Mouse (Mus musculus) layer of hippocampus, postnatal 10 days (tissue): ENCODE data around the gene Kcnb1. TPM values are rescaled to one million over a fixed set of nuclear protein-coding genes. Genes with fewer than 3 reads are reported as not detected.
"Not testable (repeated sequence)": the region's sequence is repeated elsewhere in the genome, so short reads cannot be mapped to it uniquely, and the experiment has no call there.

Experiments used
- DNase-seq, 2 experiments: peaks; one replicate each; pipeline ENCODE4 v3.0.0; 2021; ENCODE audit warnings: low spot score in 2 of 2
- total RNA-seq, 2 experiments: library from RNA; stranded (reverse); gene quantifications; 2 replicates each; pipeline ENCODE4 v1.2.3; 2021

The Kcnb1 gene
- total RNA-seq, 2 experiments from 2014 or later = 57.1 to 59.2 TPM

DNA sequence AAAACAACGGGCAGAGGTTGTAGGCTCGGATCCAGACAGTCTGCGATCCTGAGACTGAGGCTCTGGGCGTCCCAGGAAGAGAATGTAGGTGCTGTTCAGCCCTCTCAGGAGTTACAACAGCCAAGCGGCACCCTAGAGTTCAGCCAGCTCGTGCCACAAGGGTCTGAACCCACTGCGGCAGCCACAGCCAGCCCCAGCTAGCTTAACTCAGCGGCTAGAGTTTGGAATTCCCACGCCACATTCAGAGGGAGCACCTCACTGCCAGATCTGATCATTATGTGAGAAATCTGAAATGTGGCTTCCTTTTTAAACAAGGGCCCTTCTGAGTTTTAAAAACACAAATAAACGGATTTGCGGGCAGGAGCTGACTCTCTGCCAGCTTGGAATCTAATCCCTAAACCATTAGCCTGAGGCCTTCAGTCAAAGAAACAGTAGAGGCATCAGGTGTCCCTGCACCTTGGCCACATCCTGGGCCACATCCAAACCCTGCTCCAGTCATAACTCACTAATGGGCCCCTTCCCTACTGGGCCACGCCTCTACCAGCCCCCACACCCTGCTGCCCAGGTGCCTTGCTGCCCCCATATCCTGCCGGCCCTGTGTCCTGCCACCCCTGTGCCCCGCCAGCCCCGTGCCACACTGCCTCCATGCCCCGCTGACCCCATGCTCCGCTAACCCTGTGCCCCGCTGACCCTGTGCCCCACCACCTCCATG lies 16.1 kb upstream of the Kcnb1 start:
- no peak for DNase-seq

DNA sequence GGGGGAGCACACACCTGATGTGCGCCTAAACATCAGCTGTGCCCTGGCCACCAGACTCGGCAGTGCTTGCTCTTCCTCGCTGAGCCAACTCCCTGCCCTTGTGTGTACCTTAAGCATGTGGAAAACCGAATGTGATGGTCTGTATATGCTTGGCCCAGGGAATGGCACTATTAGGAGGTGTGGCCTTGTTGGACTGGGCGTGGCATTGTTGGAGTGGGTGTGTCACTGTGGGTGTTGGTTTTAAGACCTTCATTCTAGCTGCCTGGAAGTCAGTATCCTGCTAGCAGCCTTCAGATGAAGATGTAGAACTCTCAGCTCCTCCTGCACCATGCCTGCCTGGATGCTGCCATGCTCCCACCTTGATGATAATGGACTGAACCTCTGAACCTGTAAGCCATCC lies 14.7 kb upstream of the Kcnb1 start:
- not testable (repeated sequence) for DNase-seq

DNA sequence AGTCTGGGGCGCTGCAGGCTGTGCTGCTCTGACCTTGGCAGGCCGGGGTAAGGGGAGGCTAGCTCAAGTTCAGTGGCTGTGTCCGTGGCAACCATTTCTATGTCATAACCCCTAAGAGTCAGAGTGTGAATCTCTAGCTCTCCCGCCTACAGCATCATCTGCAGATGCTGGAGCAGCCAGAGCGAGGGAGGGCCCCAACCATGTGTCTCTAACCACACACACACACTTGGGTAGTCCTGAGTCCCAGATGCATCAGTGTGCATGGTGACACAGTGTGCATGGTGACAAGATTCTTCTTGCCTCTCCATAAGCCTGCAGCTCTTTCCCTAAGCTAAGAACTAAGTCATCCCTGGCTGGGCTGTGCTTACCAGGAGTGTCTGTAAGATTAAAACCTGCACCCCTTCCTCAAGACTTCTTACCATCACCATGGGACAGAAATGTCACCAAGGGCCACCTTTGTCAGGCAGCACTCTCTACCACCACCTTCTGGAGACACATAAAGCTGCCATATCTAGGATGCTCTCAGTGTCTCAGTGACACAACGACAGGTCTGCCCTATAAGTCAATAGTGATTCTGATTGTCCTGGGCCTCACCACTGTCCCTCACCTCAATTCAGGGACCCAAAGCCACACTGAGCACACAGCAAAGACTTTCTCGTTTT lies 13.7 kb upstream of the Kcnb1 start:
- no peak for DNase-seq

DNA sequence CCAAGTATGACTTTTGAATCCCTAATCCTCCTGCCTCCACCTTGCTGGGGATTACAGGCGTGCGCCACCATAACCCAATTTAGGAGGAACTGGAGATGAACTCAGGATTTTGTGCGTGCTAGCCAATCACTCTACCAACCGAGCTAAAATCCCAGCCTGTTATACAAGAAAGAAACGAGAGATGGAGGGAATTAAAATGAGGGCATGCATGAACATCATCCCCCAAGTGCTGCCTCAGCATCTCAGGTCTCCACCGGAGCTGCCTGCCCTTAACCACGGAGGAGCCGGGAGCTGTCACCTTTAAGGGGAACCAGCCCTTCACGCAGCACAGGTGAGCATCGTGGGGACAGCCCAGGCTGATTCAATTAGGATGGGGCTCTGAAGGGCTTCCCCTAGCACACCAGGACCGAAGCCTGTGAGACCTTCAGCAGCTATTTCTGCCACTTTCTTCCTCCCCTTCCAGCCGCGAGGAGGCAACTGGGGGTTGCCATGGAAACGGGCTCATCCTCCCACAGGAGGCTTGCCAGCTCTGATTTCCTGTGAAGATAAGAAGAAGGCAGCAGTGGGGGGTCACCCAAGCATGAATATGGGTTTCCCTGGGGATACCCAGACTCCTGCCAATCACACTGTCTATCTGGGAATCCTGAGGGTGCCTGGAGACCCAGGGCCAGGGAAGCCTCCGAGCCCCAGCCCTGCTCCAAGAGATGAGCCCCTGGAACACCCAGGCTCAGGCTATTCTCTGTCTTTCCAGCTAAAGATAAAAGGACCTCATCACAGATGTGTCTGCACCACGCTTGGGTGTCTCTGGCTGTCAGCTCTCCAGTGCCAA lies 11.7 kb upstream of the Kcnb1 start:
- peak; percentile 55 to 73 for DNase-seq

DNA sequence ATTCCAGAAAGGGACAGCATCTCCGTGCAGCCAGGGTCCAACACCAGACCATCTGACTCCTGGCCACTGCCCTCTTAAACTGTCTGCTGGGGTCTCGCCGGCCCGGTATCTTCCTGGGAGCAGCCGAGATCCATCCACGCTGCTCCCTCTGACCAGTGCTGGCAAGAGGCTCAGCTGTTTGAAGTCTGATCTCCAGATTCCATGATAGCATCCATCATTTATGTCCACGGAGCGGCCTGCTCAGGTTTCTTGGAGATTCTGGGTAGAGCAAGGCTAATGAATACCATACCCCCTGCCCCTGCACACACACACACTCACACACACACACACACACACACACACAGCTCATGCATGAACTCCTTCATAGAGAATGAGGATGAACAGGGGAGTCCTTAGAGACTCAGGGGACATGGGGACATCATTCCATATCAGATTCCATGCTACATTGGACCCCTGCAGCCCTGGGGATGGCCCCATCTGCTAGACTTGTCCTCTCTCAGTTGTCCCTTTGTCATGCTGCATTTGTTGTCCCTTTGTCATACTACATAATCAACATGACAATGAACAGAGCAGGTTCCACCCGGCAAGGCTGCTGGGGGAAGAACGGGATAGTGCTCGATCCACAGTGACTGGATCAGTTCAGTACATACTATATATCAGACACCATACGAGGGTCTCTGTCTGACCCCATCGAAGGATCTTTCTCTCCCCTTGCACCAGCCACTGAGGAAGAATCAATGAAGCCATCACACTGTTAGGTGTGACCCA lies 8.9 kb upstream of the Kcnb1 start:
- no peak for DNase-seq

DNA sequence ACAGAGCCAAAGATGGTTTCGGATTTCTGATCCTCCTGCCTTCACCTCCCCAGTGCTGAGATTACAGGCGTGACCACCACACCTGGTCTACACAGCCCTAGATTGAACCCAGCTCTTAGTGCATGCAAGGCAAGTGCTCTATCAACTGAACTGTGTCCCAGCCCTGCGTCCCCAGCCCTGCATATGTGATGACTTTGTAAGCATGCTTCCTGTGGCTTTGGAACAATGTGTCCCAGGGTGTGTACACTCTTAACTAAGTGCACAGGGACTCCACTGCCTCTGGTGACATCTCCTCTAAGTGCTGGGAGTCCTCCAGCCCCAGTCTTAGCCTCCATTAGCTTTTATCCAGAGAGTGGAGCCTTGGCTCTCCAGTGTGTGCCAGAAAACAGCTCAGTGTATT lies 3.4 kb upstream of the Kcnb1 start:
- no peak for DNase-seq

DNA sequence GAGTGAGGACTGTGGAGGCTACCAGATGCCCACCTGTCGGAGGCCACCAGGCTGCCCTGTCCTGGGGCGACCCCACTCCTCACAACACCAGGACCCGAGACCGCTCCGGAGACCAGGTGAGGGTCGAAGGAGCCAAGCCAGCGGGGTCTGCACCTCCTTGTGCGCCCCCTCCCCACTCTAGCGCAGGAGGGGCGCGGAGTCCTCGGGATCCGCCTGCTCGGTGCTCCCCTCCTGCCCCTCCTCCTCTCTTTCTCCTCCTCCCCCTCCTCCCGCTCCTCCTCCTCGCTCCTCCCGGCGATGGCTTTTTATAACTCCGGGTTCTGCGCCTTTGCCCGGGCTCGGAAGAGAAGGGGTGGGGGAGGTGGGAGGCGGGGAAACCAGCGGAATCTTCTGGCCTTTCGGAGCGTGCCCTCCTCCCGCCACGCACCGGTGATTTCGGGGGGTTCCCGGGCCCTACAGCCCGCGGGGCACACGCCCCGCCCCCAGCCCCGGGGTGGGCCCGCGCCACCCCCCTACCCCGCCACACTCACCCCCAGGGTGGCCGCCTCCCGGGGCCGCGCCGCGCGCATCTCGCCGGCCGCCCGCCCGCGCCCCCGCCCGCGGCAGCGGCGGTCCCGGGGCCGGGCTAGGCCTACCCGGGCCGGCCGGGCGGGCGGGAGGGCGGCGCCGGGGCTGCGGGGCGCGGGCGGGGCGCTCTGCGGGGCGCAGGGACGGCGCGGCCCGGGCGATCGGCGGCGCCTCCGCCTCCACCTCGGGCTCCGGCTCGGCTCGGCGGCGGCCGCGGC lies 472 bp downstream of the Kcnb1 start:
- peak; percentile 36 to 59 for DNase-seq

DNA sequence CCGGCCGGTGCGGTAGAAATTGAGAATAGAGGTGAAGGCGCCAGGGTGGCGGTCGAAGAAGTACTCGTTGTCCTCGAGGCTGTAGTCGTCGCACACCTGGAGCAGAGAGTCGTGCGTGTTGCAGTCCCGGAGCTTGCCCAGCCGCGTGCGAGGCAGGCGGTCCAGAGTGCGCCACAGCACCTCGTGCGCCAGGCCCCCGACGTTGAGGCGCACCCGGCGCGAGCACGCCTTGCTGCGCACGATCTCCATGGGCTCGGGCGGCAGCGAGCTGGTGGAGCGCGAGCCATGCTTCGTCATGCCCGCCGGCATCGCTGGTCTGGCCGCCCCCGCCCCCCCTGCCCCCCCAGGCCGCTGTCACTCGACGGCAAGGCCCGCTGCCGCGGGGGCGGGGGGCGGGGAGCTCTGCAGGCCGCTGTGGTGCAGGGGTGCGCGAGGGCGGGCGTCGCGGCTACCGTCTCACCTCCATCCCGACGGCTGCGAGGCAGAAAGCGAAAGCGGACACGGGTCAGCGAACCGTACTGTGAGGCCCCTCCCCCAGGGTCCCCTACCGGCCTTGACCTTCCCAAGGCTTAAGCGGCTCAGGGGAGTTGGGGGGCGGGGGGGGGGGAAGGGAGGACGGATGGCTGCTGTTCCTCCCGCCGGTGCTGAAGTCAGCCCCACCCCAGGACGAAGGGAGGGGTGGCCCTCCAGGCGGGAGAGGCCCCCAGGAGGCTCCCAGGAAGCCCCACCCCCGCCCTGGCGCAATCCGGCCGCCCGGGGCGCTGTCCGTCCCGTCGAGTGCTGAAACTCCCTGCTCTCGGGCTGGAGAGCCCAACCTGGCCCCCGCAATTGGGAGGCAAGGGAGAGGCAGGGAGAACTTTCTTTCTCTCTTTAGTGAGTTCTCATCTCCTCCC lies 1.4 kb downstream of the Kcnb1 start:
- DNase-seq = peak; percentile 66 to 78

DNA sequence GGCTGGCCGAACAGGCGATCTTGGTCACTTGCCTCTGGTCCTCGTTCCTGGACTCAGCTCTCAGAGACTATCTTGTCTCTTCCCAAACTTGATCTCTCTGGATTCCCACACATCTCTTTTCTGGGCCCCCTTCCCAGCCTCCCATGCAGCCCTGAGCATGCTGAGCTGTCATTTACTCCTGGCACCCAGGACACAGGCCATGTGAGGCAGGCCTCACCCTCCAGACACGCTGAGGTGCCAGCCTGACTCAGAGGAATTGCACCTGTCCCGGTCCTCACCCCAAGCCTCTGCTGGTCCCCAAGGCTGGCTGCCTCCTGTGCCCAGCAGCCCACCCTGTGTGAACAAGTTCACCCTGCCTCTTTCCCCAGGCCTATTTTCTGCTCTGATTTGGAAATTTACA lies 2.8 kb downstream of the Kcnb1 start:
- no peak for DNase-seq

DNA sequence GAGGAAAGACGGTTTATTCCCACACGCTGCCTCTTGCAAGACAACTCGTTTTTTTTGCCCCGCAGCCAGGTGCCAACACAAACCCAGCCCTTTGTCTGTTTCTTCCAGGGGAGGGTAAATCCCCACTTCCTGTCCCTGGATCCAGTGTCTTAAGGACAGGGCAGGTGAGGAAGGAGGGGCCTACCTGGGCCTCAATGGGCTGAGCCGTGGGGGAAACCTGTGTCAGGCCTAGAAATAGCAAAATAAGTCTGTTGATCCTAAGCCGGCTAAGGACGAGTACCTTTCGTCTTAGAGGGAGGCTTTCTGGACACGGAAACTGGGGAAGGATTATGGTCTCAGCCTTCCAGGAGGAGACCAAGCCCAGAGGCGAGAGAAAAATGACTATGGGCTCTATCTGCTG lies 3.4 kb downstream of the Kcnb1 start:
- DNase-seq = no peak

DNA sequence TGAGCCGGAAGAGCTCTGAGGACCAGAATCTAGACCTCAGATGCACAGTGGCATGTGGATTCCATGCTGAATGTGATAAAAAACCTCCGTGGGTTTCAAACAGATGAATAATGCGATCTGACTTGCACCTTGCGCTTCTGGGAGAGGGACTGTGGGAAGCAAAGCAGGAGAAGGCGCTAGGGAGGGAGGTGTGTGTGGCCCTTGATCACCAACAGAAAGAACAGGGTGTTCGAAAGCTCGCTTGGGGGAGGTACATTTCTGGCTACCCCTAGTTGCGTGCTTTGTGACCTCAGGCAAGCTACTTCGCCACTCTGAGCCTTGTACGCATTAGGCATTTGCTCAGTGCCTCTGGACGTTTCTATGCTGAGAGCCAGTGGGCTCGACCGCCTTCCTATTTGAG lies 4.0 kb downstream of the Kcnb1 start:
- no peak for DNase-seq

DNA sequence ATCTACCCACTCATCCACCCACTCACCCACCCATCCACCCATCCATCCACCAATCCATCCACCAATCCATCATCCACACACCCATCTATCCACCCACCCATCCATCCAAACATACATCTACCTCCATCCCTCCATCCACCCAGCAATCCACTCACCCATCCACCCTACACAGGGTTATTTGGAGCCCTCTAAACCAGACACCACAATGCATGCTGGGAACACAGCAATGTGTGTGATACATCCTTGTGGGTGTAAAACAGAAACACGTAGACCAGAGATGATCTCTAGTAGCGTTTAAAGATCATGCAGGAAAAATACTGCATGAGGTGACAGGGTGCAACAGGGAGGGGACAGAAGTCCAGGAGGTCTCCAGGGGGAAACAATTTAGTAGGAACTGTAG lies 4.5 kb downstream of the Kcnb1 start:
- no peak for DNase-seq

DNA sequence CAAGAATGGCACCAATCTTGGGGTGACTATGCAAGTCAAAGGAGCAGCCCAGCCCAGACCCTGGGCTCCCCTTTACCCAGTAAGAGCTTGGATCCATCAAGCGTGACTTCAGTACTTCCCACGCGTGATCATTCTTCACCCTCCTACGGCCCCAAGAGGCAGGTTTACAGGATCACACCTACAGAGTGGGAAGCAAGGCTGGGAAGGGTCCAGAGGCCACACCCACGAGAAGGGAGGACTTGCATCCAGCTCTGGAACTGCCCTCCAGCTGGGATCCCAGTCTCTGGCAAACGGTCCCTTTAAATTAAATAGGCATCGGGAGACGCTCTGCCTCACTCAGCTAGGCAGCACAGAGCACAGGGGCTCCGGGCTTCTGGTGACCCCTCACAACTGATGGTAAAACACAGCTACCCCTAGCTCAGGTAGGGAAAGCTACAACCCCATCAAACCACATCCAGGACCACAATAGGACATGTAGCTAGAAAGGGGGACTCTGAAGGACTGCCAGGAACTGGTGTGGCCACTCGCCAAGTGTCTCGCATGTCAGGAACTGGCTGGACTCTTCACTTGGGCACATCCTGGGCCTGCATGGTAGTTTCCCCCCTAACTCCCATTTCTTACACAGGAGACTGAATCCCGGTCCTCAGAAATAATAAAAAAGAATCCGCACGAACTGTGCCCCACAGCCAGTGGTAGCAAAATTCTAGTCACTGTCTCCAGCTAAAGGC lies 8.1 kb downstream of the Kcnb1 start:
- no peak for DNase-seq

DNA sequence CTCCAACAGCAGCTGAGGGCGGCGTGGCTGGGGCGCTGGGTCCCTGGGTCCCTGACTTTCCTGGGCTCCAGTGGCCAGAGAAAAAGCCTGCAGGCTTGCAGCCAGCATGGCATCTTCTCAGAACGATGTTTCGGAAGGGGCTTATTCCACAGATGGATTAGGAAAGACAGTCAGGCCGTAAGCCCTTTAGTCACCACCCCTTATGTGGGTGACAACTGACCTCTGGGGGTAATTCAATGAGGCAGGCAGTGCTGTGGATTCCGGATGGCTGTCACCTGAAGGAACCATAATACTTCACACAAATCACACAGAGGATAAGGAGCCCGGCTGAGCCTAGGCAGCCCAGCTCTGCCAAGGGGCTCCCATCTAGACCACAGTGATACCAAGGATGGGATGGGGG lies 8.9 kb downstream of the Kcnb1 start:
- no peak for DNase-seq

DNA sequence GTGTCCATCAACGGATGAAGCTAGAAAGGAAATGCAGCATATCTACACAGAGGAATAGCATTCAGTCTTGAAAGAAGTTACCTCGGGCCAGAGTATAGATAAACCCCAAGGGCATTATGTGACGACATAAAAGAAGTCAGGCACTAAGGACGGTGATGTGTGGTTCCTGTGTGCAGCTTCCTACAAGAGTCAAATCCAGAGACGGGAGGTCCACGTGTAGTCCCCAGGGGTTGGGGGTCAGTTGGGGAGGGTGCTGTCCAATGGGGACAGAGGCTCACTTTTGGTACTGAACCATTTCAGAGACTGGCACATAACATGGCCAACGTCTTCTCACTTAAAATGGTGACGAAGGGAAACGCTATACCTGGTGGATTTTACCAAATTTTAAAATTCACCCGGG lies 10.7 kb downstream of the Kcnb1 start:
- no peak for DNase-seq

DNA sequence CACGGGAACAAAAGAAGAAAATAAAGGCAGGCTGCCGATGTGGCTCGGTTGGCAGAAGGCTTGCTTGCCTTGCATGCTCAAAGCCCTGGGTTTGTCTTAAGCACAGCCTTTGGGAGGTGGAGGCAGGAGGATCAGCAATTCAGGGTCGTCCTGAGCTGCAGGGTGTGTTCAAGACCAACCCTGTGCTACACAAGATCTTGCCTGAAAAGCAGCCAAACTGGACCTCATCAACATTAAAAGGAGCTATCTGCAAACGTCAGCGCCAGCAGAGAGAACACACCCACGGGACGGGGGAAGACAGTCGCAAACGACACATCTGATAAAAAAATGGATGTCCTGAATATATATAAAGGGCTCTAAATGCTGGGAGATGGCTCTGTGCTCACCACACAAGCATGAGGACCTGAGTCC lies 12.7 kb downstream of the Kcnb1 start:
- DNase-seq = no peak

DNA sequence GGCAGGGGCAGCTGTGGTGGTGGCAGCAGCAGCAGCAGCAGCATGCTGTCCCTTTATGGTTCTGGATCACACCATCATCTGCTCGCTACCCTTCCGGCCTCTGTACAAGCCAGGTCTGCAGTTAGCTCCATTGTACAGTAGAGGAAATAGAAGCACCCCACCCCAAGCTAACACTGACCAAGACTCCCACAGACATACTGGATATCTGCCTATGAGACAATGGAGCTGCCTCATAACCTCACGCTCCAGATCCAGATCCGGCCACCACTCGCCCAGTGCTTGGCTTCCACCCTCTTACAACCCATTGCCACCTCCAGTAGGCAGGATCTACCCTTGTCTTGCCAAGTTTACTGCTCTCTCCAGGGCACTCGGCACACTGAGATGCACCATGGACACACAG lies 14.7 kb downstream of the Kcnb1 start:
- no peak for DNase-seq

DNA sequence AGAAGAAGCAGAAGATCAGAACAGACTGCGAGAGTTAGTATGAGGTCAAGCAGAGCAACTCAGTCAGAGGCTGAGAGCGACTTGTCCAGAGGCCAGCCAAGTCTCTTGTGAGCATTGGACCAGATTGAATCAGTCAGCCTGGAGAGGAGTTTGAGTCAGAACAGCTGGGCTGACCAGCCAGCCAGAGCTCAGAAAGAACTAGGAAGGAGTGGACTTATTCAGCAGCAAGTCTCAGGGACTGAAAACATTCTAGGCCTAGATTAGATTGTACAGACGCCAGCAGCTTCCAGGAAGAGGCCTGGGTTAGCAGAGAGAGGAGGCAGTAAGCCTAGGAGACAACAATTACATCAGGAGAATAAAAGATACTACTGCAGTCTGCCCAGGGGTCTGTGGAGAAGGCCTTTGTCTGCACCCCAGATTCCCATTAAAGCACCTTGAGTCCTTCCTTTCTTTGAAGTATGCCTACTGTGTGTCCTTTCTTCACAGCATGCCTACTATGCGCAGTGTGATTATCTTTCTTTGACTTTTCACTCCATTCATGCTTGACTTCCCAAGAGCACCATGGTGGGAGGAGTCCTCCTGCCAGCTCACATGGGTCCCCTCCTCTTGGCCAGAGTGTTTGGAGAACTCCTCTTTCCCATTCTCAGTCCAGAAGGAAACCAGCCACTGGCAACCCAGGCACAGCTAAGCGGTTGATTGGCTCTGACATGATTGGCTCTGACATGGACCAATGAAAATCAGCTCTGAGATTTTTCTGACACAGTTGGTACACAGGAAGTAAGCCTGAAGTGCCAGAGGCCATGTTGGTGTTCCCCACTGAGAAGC lies 16.7 kb downstream of the Kcnb1 start:
- no peak for DNase-seq
